Mouse (Mus musculus) right cerebral cortex, adult 2 months (tissue): ENCODE results near the gene Hnrnpa3.
"Not testable (repeated sequence)": the region's sequence is repeated elsewhere in the genome, so short reads cannot be mapped to it uniquely, and the experiment has no call there.

Source experiments
- DNase-seq, 2 experiments: peaks; one replicate each; pipeline ENCODE4 v3.0.0; 2021 to 2022; ENCODE audit warnings: low spot score in 2 of 2

Gene Hnrnpa3

DNA sequence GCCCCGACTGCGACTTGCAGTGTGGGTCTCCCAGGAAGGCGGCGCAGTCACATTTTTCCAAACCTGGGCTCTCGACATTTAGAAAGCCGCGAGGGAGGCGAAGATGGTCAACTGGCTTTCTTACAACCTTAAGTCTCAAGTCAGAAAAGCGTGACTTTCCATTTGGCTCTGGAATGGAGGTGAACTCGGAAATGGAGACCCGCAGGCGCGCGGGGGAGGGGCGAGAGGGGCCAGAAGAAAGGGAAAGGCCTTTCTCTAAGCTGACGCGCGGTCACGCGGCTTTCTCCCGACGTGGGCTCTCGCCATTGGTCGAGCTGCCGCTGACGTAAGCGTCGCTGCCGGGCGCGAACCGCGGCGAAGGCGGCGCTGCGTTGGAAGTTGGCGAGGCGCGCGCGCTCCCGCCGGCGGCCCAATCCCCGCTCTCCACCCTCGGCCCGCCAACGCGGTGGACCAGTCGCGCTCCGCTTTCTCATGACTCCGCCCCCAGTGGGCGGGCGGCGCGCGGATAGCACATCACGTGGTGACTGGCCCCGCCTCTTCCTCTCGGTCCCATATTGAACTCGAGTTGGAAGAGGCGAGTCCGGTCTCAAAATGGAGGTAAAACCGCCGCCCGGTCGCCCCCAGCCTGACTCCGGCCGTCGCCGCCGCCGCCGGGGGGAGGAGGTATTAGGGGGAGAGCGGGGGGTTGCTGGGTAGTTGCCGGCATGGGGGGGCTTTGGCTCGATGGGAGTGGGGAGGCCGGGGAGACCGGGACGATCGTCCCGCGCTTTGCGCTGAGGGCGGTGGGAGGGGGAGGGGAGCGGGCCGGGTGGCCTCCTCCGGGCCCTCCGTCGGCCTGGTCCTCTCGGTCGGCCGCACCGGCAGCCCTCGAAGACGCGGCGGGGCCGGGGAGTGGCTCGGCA lies at the start of gene Hnrnpa3:
Hnrnpa3 (plus strand) TSS at position 535 of the 902 bp plus-strand sequence.
- DNase-seq = peak; percentile 99

DNA sequence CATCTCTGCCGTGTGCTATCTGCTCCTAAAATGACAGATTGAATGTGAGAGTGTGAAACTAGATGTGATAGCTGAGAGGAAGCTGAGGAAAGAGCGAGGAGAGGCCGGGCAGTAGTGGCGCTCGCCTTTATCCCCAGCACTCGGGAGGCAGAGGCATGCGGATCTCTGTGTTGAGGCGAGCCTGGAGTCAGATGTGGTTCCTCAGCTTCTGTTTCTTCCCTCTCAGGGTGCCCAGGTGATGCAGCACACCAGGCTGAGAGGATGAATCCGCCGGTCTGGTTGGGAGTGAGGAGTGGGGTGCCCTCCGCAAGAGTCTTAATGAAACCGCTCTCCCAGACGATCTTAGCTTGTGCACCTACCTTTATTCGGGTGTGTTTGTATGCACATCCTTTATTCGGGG lies 49.1 kb upstream of the Hnrnpa3 start:
- no peak for DNase-seq

DNA sequence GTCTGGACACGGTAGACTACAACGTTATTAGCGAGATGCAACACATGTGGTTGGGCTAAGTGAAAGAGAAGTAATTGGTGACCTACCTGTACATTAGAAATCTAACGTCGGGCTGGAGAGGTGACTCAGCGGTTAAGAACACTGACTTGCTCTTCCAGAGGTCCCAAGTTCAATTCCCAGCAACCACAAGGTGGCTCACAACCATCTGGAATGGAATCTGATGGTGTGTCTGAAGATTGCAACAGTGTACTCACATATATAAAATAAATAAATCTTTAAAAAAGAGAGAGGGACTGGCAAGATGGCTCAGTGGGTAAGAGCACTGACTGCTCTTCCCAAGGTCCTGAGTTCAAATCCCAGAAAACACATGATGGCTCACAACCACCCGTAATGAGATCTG lies 48.5 kb upstream of the Hnrnpa3 start:
- DNase-seq = not testable (repeated sequence)

DNA sequence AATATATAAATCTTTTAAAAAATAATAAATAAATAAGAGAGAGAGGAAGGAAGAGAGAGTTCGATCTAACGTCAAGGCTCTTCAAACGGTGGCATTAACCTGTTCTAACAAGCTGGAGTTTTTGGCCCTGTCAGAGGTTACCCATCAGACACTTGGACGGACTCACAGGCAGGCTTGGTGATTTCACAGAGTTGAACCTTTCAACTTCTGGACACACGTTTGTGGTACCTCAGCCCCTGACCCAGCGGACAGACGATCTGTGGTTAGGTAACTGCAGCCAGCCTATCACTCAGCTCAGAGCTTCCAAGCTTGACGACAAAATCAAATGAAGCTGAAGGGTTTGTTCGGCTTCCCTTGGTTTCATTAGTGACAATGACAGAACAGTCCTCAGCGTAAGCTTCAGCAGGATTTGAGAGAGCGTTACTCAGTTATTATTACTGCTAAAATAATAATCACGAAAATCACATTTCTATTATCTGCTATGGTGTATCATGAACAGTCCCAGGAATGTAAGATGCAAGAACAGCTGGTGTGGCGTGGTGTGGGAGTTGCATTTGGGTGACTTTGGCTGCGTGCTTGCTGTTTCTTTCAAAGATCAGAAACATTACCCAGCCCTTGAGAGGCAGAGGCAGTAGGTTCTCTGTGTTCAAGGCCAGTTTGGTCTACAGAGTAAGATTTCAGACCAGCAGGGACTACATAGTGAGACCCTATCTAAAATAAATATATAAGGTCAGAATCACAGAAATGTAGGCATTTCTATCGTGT lies 47.8 kb upstream of the Hnrnpa3 start:
- DNase-seq = no peak

DNA sequence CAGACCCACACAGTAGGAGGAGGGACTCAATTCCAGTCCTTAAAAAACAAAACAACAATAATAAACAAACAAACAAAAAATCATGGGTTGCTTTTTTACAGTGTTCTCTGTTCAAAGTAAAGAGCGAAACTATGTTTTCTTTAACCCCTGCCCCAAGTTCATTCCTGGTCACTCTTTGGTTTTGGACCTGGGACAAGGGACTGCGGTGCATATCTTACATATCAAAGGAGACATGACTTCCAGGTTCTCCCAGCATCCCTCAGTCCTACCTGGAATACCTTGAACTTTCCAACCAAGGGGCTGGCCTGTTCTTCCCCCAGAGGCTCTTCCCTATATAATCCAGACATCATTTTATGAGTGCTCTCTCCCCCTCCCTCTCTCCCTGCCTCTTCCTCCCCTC lies 47.1 kb upstream of the Hnrnpa3 start:
- no peak for DNase-seq

DNA sequence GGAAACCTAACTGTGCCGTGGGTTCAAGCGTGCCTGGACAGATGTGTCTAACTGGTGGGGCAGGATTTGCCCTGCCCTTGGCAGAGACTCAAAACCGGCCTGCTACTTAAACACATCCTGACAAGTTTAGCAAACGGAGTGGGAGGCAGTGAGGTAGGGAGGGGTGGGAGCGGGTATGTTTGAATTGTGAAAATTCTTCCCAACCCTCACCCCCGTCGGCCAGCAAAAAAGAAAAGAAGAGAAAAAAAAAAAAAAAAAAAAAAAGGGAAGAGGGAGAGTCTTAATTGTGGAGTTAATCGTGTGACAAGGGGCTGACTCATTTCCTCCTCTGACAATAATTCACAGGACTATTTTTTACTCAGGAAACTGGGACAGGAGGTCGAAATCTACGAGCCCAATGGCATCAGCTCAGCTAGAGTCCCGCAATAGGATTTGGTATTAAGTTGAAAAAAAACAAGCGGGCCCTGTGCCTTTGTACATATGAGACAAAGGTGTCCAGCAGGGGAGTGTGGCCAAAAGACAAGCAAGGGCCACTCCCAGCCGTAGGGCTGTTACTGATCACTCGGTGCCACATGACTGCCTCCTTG lies 46.0 kb upstream of the Hnrnpa3 start:
- no peak for DNase-seq

DNA sequence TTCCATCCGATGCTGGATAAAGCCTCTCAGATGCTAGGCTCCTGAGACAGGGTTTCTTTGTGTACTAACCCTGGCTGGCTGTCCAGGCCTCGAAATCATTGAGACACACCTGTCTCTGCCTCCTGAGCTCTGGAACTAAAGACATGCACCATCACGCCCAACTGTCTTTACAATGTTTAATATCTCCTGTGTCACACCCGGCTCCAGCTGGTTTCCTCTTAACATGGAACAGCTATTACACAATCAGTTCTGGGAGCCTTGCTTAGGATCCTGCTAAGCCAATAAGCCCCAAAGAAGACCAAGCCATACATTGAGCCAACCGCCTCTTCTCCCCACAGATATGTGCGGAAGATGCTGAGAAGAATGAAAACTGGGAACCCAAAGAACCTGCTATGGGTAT lies 44.5 kb upstream of the Hnrnpa3 start:
- no peak for DNase-seq

DNA sequence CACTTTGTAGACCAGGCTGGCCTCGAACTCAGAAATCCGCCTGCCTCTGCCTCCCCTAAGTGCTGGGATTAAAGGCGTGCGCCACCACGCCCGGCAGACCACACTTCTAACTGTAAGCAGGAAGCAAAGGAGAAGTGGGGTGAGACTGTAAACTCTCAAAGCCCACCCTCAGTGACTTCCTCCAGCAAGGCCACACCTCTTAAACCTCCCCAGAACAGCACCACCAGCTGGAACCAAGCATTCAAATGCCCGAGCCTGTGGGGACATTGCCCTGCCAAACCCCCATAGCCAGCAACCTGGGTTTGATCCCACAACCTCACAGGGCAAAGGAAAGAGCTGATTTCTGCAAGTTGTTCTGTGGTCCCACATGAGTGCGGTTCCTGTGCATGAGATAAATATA lies 42.1 kb upstream of the Hnrnpa3 start:
- no peak for DNase-seq

DNA sequence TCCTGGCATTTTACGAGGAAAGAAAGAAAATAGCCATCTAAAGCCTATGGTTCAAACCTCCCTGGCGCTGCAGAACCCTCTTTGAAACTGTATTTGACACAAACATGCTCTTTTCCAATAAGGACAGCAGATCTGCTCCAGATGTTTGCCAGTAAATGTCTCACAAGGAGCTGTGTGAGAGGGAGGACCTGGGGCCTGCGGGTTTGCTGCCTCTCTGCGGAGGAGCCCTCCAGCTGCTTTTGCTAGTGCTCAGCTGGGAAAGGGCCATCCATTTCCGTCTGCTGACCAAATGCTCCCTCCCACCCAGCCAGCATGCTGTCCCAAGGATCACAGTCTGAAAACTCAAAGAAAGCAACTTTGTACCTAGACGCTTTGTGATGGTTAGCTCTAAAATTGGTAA lies 40.3 kb upstream of the Hnrnpa3 start:
- no peak for DNase-seq

DNA sequence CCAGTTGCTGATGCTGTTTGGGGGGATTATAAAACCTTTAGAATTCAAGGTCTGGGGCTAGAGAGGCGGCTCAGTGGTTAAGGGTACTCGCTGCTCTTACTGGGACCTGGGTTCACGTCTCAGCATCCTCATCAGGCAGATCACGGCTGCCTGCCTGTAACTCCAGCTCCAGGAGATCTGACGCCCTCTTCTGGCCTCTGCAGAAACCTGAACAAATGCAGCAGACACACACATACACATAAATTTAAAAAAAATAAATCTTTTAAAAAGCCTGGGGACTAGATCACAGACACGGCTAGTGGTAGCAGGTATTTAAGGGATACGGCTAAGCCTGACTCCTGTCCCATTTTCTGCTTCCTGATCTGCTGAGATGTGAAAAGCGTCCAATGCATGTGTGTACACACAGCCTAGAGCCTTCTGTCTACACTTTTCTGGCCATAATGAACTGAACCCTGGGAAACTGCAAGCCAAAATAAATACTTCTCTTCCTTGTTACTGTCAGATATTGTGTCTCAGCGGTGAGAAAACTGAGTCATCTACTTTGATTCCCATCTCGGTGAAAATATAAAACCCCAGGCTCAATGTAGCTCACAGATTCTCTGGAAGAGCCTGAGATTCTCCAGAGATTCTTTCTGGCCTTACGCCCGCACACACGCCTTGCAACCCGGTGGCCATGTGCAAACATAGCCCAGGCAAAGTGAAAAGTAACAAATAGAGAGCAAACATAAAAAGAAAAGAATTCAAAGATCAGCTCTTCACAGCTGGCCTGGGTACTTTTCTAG lies 37.0 kb upstream of the Hnrnpa3 start:
- peak in 1 of 2 experiments; percentile 29 for DNase-seq

DNA sequence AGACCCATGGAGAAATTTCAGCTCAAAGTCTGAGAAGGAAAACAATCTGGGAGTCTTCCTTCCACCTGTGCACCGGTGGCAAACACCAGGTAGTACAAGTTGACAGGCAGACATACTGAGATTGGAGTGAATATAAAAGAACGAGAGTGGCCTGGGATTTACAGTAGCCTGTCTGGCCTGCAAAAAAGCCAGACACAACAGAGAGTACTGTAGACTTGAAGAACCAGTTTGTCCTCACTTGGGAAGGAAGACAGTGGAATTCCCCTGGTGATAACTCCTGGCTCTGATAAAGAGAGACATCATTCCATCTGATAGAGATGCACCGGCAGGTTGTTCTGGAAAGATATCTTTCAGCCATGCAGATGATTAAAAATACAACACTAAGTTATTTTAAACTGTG lies 34.0 kb upstream of the Hnrnpa3 start:
- no peak for DNase-seq

DNA sequence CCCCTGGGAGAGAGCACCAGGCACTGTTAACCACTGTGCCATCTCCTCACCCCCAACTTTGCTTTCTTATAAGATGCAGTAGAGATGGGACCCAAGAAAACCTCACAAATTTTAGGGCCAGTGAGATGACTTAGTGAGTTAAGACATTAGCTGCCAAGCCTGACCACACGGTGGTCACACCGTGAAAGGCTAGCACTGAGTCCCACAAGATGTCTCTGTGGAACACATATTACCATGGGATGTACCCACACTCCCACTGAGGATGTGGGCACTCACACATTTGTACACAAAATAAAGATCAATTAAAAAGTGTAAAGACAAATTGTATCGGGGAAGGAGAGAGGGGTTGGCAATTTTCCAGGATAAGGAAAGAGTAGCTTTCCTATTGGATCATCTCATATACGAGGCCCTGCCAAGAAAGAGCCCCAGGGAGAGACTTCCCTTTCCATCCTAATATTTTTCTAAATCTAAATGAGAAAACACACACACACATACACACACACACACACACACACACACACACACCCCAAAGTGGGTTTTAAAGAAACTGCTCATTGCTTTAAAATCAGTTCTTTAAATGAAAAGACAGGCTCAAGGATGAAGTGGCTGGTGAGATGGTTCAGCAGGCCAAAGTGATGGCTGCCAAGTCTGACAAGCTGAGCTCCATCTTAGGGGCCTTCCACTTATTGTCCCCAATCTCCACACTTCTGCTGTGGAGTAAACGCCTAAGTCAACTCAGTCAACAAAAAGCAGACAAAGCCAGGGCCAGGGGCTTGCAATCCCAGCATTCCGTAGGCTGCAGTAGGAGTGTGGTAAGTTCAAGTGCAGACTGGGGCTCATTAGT lies 32.2 kb upstream of the Hnrnpa3 start:
- DNase-seq = no peak

DNA sequence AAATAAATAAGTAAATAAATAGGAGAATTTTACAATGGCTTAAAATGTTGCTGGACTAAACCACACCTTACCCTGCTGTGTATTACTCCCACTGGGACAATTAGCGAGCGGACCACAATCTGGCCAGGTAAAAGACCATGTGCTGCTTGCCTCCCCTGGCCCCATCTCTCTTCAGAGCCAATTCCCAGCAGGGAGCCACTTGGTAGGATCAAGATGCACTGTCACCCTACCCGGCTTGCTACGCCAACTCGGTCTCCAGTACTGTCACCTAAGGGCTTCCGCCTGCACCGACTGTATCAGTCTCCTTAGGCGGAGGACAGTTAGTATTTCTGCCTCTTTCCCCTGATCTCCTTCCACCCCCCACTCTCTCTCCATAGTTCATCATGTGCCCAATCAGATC lies 30.6 kb upstream of the Hnrnpa3 start:
- DNase-seq = no peak

DNA sequence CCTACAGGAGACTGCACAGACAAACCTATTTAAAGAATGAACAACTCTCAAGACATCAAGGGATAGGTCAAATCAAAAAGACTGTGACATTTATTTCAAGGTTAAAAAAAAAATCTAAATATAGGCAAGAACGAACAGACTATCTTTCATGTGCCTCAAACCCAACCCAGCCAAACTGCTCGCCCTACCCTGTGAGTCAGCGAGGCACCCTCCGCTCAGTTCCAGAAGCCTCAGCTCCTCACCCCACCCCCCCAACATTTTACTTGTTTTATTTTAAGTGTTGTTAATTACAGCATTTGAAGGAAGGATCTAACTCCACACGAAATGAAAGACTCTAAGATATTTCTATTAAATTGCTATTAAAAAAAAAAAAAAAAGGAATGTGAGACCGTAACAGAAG lies 27.6 kb upstream of the Hnrnpa3 start:
- DNase-seq = no peak

DNA sequence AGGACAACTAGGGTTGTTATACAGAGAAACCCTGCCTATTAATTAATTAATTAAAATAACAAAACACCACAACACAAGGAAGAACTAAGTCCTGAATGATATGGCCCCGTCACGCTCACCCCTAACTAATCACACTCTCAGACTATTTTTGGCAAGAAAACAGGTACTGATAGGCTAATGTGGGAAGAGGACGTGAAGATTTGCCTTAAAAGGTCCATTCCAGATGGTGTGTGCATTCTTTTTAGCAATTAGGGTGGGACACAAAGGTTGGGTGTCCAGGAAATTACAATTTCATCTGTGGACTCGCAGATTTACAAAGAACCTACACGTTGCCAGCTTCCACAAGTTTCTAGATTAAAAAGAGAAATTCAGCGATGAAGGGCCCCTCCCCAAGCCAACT lies 27.0 kb upstream of the Hnrnpa3 start:
- no peak for DNase-seq

DNA sequence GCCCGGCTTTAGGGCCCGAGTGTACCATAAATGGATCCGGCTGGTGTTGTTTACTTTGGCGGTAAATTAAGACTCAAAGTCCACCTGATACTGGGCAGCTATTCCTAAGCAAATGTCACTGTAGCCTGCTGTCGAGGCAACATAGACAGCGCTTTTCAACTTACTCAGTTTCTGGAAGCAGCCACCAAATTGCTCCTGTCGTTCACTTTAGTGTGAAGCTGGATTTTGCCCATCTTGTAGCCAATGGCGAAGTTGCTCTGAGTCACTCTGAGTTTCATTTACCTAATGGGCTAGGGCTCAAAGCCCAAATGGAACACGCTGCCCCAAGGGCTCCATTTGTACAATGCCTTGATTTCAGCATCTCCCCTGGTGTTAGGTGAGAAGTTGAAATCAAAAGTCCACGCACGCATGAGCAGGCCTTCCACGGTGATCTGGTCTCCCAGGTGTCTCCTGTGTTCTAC lies 26.3 kb upstream of the Hnrnpa3 start:
- DNase-seq = no peak

DNA sequence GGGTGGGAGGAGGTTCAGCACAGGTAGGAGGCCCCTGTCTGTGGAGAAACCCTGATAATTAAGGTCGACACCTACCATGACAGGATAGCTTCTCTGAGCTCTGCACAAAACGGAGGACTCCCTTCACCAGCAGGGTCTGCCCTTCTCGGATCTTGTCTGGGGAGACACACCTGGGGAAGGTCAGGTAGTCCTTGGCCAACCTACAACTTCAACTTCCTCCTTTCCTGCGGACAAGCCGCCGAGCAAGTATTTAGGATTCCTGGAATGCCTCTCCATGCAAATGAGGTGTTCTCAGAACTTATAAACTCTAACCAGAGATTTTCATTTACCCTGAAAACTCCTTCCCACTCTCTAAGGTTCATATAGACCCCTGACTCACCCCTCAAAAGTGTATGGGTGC lies 25.7 kb upstream of the Hnrnpa3 start:
- no peak for DNase-seq

DNA sequence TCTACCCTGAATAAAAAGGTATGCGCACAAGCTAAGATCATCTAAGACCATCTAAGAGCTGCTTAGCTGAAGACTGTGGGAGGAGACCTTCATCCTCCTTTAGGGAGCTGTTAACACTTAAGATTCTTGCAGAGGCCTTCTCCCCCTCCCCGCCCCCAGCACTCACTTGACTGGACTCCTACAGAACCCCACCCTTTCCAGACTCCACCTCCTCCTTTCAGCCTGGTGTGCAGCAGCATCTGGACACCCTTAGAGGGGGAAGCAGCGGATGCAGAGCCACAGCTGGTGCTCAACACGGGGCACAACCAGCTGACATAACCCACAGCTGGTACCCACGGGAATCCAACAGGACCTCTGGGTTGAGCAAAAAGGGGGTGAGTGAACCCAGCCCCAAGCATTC lies 25.3 kb upstream of the Hnrnpa3 start:
- no peak for DNase-seq

DNA sequence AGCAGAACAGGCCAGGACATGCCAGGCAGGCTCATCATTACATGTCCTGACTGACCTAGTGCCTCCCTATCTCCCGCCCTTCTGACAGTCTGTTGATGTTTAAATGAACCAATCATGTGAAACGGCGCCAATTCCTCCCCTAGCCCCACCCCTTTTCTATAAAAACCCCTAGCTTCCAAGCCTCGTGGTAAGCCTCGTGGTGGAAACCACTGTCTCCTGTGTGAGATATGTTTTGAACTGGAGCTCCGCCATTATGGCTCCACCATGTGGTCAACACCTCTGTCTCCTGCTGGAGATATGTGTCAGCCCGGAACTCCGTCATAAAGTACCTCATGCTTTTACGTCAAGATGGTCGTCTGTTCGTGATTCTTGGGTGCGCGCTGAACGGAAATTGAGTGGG lies 24.6 kb upstream of the Hnrnpa3 start:
- DNase-seq = not testable (repeated sequence)

DNA sequence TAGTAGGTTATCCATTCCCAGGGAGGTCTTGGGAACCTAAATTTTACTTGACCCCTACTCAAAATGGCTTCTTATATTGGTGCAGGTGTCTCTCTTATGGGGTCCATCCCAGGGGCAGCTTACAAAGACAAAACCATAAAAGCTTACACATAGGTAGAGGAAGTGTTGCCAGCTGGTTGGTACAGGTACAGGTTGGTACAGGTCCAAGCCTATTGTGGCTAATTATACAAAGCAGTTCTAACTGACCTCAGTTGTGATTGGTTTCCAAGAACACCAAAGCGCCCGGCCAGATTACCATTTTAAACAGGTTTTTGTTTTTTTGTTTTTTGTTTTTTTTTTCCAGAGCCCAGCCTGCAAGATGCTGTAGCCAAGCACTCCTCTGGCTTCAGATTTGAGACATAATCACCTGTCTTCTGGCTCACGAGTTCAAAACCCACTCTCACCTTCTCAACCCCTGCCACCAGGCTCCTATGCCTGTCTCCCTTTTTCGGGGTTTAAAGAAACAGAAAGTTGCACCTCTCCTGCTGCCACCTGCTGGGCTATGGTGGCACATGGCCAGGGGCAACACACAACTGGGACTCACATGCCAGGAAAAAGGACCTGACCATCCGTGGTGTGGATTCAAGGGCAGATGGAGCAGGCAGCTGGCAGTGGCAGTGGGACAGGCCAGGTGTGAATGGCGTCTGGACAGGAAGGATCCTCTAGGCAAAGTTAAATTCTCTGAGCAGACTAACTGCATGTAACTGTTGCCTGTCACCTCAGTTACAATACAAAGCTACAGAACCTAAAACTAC lies 22.6 kb upstream of the Hnrnpa3 start:
- no peak for DNase-seq
